Mouse (Mus musculus): ENCODE results near the gene Prr19.
A peak's percentile ranks its signal among the peaks of the same experiment; 100 is the strongest.

Prr19 gene

DNA sequence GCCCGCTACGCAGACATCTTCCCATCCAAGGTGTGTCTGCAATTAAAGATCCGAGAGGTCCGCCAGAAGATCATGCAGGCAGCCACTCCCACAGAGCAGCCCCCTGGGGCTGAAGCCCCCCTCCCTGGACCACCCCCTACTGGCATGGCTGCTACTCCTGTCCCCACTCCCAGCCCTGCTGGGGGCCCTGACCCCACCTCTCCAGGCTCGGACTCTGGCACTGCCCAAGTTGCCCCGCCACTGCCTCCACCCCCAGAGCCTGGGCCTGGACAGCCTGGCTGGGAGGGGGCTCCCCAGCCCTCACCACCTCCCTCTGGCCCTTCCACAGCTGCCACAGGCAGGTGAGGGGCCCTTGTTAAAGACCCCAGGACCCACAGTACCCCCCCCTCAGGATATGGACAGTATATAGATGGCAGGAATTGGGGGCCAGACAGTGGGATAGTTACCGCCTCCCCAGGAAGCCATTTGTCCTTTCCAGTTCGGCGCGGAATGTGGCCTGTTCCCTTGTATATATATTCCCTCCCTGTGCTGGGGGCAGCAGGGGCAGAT lies 7.9 kb upstream of the Prr19 start:
- DNase-seq, result no peak

DNA sequence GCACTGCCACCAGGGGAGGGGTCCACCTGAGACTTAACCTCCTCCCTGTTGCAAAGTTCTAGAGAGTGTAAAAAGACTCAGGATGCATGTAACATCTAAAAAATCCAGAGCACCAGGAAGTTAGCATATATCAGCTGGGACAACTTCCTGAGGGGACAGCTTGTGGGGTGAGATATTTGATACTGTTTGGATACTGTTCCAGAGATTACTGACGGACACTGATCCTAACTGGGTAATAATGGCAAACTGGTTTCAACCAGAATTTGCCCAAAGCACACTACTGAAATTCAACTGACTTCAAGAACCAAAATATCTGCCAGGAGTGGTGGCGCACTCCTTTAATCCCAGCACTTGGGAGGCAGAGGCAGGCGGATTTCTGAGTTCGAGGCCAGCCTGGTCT lies 6.7 kb upstream of the Prr19 start:
- DNase-seq, result no peak

GRCm38 (mm10) chr7:25294960-25295722 lies 6.1 kb upstream of the Prr19 start:
- no peak for DNase-seq

DNA sequence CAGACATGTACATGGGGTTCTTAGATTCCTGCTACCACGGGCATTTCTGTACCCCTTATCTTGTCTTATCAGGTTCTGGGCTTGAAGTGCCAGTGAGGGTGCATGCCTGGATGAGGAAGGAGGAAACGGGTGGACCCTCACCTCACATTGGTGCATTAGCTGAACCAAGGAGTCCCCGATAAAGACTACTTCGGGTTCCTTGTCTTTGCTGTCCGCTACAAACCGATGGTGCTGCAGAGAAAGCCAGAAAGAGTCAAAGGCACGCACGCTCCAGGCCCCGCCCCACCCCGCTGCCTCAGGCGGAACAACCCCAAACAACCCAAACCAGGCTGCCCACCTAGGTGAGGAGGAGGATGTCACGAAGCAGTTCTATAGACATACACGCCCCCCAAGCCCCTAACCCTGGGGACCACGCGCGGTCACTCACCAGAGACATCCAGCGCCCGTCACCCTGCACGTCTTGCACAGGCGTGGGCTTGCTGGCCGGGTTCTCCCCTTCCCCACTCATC lies 4.2 kb upstream of the Prr19 start:
- no peak for DNase-seq

DNA sequence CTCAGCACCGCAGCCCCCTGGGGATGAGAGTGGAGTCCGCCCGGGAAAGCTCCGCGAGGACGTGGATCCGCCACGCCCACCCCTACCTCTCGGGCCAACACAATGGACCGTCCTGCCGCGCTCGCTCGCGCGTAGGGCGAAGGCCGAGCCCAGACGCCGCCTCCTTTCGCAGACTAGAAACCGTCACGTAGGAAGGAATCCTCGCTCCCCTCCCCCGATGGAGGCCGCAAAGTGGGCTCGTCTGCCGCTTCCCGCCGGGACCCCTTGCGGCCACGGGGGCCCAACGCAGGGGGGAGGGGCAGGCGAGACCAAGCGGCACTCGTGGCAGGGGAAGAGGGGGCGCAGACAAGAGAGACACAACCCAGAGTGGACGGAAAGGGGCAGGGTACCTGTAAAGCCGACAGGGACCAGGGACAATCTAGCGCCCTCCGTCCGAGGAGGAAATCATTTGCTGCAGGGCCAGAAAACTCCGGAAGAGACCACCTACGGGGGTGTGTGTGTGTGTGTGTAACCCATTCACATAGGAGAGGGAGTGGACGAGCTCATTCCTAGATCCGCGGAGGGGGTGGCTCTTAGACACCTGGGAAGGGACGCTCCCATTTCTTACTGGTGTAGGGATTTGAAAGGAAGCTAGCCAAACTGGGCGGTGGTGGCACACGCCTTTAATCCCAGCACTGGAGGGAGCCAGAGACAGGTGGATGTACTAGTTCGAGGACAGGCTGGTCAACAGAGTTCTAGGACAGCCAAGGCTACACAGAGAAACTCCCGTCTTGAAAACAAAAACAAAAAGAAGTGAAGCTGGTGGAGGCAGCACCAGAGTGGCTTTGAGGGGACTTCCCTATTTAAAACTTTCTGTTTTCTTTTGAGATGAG lies 3.5 kb upstream of the Prr19 start, which contains the start of gene Pafah1b3:
TSS of gene Pafah1b3 (minus strand) at position 533 of the 872 bp plus-strand sequence.
- peak; percentile 88 for DNase-seq

GRCm38 (mm10) chr7:25303003-25303684 lies 1.9 kb downstream of the Prr19 start:
- no peak for DNase-seq

- DNase-seq, result no peak
Measured at GRCm38 (mm10) chr7:25303685-25304006, 2.4 kb downstream of the Prr19 start.

- DNase-seq, result no peak
Measured at GRCm38 (mm10) chr7:25305481-25305880, 4.3 kb downstream of the Prr19 start.

GRCm38 (mm10) chr7:25305956-25306613 lies 4.9 kb downstream of the Prr19 start, which contains the start of gene Tmem145:
TSS of gene Tmem145 (plus strand) at chr7:25306106.
- DNase-seq, result no peak

DNA sequence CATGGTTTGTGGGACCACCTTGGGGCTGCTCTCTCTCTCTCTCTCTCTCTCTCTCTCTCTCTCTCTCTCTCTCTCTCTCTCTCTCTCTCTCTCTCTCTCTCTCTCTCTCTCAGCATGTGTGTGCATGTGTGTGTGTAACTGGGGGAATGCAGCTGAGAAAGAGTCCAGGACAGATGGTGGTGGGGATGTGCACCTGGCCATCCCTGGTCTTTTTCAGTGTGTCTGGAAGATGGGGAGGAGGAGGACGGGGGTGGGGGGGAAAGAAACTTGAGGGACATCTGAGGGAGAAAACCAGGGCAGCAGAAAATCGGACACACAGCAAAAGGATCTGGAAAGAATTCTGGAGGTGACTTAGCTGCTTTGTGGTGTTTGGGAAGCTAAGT lies 5.4 kb downstream of the Prr19 start:
- no peak for DNase-seq

- no peak for DNase-seq
Measured at GRCm38 (mm10) chr7:25308702-25309318, 7.6 kb downstream of the Prr19 start.

DNA sequence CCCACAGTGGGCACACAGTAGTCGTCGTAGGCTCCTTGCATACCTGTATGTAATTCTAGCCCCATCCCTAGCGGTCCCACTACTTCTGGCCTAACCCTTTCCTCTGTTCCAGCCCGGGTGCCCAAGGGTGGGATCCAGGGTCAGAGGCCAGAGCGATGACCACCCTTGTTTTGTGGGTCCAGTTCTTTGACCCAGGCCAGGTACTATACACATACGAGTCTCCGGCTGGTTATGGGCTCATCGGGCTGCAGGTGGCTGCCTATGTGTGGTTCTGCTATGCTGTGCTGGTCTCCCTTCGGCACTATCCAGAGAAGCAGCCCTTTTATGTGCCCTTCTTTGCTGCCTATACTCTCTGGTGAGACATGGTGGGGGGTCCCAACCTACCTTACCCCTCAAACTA lies 8.2 kb downstream of the Prr19 start:
- no peak for DNase-seq

GRCm38 (mm10) chr7:25311193-25311592 lies 10.0 kb downstream of the Prr19 start:
- no peak for DNase-seq

DNA sequence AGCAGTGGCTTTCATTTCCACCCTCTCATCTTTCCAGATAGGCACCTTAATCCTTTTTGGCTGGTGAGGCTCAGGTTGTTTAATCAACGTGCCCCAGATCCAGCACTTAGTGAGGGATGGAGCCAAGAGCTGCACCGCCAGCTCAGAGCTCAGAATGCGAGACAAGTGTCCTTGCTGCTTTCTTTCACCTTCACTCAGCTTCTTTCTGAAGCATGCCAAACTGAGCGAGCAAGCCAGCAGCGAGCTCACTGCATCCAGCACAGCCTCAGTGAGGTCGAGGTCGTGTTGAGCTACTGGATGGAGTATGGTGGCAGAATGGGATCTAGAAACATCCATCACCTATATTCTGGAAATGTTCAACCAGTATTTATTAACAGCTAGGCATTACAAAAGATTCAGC lies 12.1 kb downstream of the Prr19 start:
- DNase-seq, result no peak

GRCm38 (mm10) chr7:25314606-25315305 lies 13.5 kb downstream of the Prr19 start:
- no peak for DNase-seq

DNA sequence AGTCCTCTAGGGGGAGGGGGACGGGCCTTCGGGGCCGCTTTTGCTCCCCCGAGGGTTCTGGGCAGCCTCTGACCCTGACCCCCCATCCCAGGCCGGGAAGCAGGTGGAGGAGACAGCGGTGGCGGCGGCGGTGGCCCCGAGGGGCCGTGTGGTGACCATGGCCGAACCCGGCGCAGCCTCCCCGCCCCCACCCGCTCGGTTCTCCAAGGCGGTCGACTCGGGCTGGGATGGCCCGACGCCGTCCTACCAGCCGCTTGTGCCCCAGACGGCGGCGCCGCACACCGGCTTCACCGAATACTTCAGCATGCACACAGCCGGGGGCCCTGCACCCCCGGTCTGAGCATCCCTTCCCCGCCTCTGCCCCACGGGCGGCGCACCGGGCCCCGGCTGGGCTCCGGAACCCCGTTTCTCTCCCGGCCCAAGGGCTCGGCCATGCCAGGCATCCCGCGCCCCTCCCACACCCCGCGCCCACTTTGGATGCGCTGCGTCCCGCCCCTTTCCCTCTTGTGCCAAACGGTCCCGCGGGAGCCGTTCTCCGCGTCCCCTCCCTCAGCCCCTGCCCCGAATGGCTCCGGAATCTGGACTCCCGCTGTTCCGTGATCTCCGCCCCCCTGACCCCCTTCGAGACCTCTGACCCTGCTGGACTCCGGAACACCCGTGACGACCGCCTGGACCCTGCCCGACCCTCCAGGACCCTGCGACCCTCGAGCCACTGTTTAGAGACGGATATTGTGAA lies 14.3 kb downstream of the Prr19 start:
- DNase-seq, result no peak

GRCm38 (mm10) chr7:25316532-25317445 lies 15.6 kb downstream of the Prr19 start, which contains the start of gene Megf8:
TSS of gene Megf8 (plus strand) at chr7:25317164.
- DNase-seq, result peak; percentile 98

- no peak for DNase-seq
Measured at GRCm38 (mm10) chr7:25317446-25317999, 16.3 kb downstream of the Prr19 start.

DNA sequence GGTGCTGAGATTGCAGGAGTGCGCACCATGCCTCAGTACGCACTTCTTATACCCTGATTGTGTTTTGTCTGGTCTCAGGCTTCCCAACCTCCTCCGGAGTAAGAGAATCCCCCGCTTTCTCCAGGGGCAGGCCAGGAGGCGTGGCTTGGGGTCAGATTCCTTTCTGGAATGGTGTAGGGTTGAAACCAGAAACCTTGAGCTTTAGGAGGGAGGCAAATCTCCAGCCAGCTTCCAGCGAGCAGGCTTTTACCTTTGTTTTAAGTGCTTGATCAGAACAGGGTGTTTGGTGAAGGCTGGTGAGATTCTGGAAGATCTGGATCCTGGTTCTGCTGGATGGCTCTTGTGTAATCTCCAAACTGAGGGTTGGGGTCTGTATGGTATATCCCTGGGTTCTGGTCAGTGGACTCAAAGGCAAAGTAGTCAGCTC lies 20.9 kb downstream of the Prr19 start:
- DNase-seq, result no peak

Measured in layer of hippocampus, adult 9-11 months (tissue).